Mouse (Mus musculus): ENCODE measurements at regions not wholly inside any gene's neighbourhood (a gene's known extent, or its start where the extent isn't known, plus 50 kb on each side); places are given as distances from the start of the nearest gene placed in this dataset.

GRCm38 (mm10) chr2:78306897-78307296, 360.7 kb upstream of the Cwc22 start:
- no peak for TF ChIP-seq EP300 (IDR thresholded peaks at IDR 0.05)
- TF ChIP-seq CTCF (IDR thresholded peaks at IDR 0.05): no peak

All from lung, postnatal 0 days (tissue).